Mouse (Mus musculus): ENCODE results near the gene Trpv1.

Gene Trpv1

DNA sequence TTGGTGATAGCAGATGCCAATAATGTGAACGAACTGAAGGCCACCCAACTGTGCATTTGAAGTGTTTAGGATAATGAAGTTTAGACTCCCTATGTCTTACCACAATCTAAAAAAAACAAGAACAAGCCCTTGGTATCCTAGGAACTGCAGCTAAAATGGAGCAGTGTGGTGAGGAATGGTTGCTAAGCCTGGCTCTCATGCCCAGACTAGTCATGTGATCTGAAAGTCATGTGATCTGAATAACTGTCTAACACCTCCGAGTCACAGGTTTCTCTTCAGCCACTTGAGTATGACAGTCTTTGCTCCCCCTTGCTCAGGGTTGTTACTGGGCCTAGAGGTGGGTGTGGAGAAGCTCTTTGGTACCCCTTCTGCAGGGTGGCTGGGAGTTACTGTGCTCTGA lies 1.6 kb upstream of the Trpv1 start:
- in situ Hi-C loops (cut with MboI; ENCODE audit: low sequenced_read_pairs), result no loop called here

- in situ Hi-C loops (cut with MboI; ENCODE audit: low sequenced_read_pairs), result no loop called here
Observed at GRCm38 (mm10) chr11:73235990-73236701, 2.1 kb downstream of the Trpv1 start.

DNA sequence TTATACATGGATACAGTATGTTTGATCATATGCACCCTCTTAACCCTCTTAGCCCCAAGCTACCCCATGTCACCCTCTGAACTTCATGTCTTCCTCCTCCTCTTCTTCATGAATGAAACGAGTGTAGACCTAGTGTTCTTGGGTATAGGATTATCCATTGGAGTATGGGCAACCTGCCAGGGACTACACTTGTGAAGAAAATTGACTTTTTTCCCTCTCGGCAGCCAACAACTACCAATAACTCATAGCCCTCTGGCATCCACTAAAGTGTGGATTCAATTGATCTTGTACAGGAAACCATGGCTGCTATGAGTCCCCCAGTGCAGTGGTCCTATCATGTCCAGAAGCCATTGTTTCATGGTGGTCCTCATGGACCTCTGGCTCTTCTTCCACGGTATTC lies 2.6 kb downstream of the Trpv1 start:
- in situ Hi-C loops (cut with MboI; ENCODE audit: low sequenced_read_pairs), result no loop called here

GRCm38 (mm10) chr11:73242199-73242598 lies 8.1 kb downstream of the Trpv1 start:
- in situ Hi-C loops (cut with MboI; ENCODE audit: low sequenced_read_pairs), result no loop called here

DNA sequence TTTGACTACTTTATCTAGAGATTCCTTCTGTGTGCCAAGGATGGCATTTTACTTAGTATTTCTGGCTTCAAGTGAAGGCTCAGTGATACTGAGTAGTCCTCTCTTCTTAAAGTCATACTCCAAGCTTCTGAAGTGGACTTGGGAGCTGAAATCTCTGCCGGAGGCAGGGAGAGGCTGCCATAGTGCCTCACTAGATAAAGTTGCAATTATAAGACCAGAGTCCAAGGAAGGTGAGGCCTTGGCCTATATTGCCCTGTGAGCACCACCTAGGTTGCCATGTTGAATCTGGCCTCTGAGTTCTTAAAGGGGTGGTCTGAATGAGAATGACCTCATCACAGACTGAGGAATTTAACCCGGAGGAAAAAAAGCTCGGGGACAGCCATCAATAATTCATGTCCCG lies 8.7 kb downstream of the Trpv1 start:
- in situ Hi-C loops (cut with MboI; ENCODE audit: low sequenced_read_pairs), result no loop called here

GRCm38 (mm10) chr11:73257362-73257945 lies 23.4 kb downstream of the Trpv1 start:
- in situ Hi-C loops (cut with MboI; ENCODE audit: low sequenced_read_pairs), result no loop called here

GRCm38 (mm10) chr11:73258664-73259063 lies 24.6 kb downstream of the Trpv1 start:
- in situ Hi-C loops (cut with MboI; ENCODE audit: low sequenced_read_pairs), result no loop called here

- in situ Hi-C loops (cut with MboI; ENCODE audit: low sequenced_read_pairs), result no loop called here
Observed at GRCm38 (mm10) chr11:73260457-73260856, 26.4 kb downstream of the Trpv1 start.

GRCm38 (mm10) chr11:73261385-73261784 lies 27.3 kb downstream of the Trpv1 start:
- in situ Hi-C loops (cut with MboI; ENCODE audit: low sequenced_read_pairs), result no loop called here

- in situ Hi-C loops (cut with MboI; ENCODE audit: low sequenced_read_pairs), result no loop called here
Observed at GRCm38 (mm10) chr11:73267267-73267666, 33.2 kb downstream of the Trpv1 start, which contains the start of gene Trpv3. Trpv3 (plus strand) TSS chr11:73267388.

DNA sequence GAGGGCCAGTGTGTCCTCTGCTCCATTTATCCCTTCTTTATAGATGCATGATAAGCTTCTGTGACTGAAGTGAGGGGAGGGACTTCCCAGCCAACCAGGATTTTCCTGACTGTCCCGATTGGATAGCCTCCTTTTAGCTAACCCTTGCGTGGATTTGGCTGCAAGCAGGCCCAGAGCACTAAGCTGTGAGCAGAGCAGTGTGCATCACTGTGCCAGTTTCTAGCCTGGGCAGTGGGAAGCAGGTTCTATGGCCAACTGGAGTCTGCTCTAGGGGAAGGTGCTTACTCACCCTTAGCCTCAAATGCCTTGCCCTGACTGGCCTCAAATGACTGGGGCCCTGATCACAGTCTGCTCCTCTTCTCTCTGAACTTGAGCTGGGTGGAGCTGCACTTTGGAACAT lies 40.7 kb downstream of the Trpv1 start:
- in situ Hi-C loops (cut with MboI; ENCODE audit: low sequenced_read_pairs), result no loop called here

- in situ Hi-C loops (cut with MboI; ENCODE audit: low sequenced_read_pairs), result no loop called here
Observed at GRCm38 (mm10) chr11:73280710-73281109, 46.6 kb downstream of the Trpv1 start.

DNA sequence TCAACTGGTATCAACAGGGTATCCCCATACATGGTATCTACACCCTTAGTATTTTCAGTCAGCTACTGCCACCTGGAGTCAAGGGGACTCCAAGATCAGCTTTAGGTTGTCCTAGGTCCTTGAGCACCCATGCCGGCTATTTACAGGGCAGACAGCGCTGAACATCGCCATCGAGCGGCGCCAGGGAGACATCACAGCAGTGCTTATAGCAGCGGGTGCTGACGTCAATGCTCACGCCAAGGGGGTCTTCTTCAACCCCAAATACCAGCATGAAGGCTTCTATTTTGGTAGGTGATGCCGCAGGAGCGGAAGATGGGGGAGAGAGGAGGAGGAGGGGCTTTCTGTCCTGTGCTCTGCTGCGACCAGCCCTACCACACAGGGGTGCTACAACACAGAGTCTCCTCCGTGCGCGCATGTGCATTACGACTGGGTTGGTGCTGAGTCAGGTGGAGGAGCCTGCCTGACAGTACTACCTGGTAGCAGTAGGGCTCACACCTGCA lies 47.5 kb downstream of the Trpv1 start:
- in situ Hi-C loops (cut with MboI; ENCODE audit: low sequenced_read_pairs), result no loop called here

GRCm38 (mm10) chr11:73283369-73283768 lies 49.3 kb downstream of the Trpv1 start:
- in situ Hi-C loops (cut with MboI; ENCODE audit: low sequenced_read_pairs), result no loop called here

- in situ Hi-C loops (cut with MboI; ENCODE audit: low sequenced_read_pairs), result no loop called here
Observed at GRCm38 (mm10) chr11:73283926-73284325, 49.8 kb downstream of the Trpv1 start.

- in situ Hi-C loops (cut with MboI; ENCODE audit: low sequenced_read_pairs), result no loop called here
Observed at GRCm38 (mm10) chr11:73284351-73284750, 50.3 kb downstream of the Trpv1 start.

DNA sequence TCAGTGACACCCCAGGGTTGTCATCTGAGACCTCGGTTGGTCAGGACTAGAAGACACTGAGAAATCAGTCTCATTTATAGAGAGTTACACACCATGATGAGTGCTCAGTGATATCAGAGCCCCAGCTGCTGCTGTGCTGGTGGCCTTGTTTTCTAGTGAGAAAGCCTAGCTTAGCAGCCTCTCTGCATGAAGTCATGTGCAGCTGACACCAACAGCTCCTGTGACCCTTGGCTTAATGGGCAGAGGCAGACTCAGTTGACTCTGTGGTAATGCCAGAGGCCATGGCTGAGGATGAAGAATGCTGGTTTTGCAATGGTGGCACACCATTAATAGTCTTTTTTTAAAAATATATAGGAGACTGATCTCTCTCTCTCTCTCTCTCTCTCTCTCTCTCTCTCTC lies 55.5 kb downstream of the Trpv1 start:
- in situ Hi-C loops (cut with MboI; ENCODE audit: low sequenced_read_pairs), result no loop called here

DNA sequence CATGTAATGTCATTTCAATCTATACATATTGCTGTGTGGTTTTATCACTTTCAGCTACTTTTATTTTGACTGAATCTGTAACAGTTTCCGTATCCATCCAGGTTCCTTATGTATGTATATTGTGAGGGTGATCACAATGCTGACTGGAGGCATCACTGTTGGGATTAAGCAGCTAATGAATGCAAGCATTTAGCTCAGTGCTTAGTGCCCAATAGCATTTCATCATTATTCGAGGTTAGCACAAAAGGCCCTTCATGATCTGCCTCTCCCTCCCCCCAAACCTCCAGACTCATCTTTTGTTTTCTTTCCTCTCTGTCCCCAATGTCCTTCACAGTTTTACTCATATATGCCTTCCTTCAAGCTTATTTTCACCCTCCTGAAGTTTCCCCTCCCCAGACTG lies 69.0 kb downstream of the Trpv1 start:
- in situ Hi-C loops (cut with MboI; ENCODE audit: low sequenced_read_pairs), result no loop called here
